Mouse (Mus musculus) neural tube, embryonic 11.5 days (tissue): ENCODE data around the gene Snu13. TPM values are rescaled to one million over a fixed set of nuclear protein-coding genes. Genes with fewer than 3 reads are reported as not detected.

Experiments
- ATAC-seq: fragments of 200-750 bp; cut with Nextera tagmentation; 2 replicates; pipeline ENCODE4 v1.8.0; 2017; ENCODE audit warnings: moderate number of reproducible peaks, mild to moderate bottlenecking, moderate TSS enrichment, moderate library complexity; ENCODE audit not compliant: insufficient read depth, low FRiP score, low TSS enrichment
- DNase-seq: peaks from one replicate; pipeline ENCODE4 v3.0.0-alpha.2; 2015; ENCODE audit warnings: low spot score
- H3K27ac ChIP-seq: fragments of 300-500 bp; sonication (generic); 2 replicates; pipeline ENCODE4 v1.5.1; 2014; ENCODE audit warnings: low read depth, mild to moderate bottlenecking, low read length
- H3K27me3 ChIP-seq: fragments of 300-500 bp; sonication (generic); 2 replicates; pipeline ENCODE4 v1.6.1; 2014; ENCODE audit warnings: mild to moderate bottlenecking, low read length, mixed read lengths; ENCODE audit not compliant: control insufficient read depth, insufficient read depth
- H3K36me3 ChIP-seq: fragments of 300-500 bp; sonication (generic); 2 replicates; pipeline ENCODE4 v1.6.1; 2014; ENCODE audit warnings: mild to moderate bottlenecking, low read length, moderate library complexity, mixed read lengths; ENCODE audit not compliant: control insufficient read depth, insufficient read depth
- H3K4me1 ChIP-seq: fragments of 300-500 bp; sonication (generic); 2 replicates; pipeline ENCODE4 v1.6.1; 2014; ENCODE audit warnings: low read length, mixed read lengths; ENCODE audit not compliant: control insufficient read depth, insufficient read depth
- H3K4me2 ChIP-seq: fragments of 300-500 bp; sonication (generic); 2 replicates; pipeline ENCODE4 v1.6.1; 2014; ENCODE audit warnings: low read depth, mild to moderate bottlenecking, moderate library complexity
- H3K4me3 ChIP-seq: fragments of 300-500 bp; sonication (generic); 2 replicates; pipeline ENCODE4 v1.5.1; 2014; ENCODE audit warnings: low read depth, low read length
- H3K9ac ChIP-seq: fragments of 300-500 bp; sonication (generic); 2 replicates; pipeline ENCODE4 v1.6.1; 2014; ENCODE audit warnings: mild to moderate bottlenecking, low read length
- H3K9me3 ChIP-seq: fragments of 300-500 bp; sonication (generic); 2 replicates; pipeline ENCODE4 v1.6.1; 2016; ENCODE audit warnings: low read length; ENCODE audit not compliant: control insufficient read depth
- WGBS: fragments of 180-500 bp; shearing (Covaris S2); extraction: QIAGEN DNeasy Blood & Tissue Kit; methylation state at CpG from one replicate; pipeline ENCODE4 v1.1.7; 2014; 5-methylcytosine and 5-hydroxymethylcytosine counted together
- polyA plus RNA-seq: library from polyadenylated mRNA; unstranded; fragments of >200 nt; fragmentation: Nextera tagmentation; extraction: Ambion mirVana; gene quantifications from 2 replicates; pipeline ENCODE4 v1.2.1, GENCODE M21; 2014

Gene Snu13
- polyA plus RNA-seq, 1 experiment from 2014 or later = 283 TPM

DNA sequence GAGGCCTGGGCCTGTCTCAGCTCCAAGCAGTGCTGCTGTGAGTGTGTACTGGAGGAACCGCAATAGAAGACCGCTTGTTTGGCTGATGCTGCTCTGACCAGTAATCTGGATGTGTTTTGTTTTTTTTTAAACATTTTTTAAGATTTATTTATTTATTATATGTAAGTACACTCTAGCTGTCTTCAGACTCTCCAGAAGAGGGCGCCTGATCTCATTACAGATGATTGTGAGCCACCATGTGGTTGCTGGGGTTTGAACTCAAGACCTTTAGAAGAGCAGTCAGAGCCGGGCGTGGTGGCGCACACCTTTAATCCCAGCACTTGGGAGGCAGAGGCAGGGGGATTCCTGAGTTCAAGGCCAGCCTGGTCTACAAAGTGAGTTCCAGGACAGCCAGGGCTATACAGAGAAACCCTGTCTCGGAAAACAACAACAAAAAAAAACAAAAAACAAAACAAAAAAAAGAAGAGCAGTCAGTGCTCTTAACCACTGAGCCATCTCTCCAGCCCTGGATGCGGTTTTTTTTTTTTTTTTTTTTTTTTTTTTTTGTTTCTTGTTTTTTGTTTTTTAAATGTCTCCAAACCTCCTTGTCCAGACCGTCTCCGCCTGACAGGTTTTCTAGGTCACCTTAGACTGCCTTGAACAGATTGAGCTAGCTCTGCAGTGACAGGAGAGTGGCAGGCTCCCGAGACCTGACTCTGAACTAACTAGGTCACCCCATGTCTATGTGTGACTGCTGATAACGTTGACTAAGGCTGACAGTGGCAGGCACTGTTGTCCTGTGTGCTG is 11.3 kb downstream of the Snu13 start:
- Histone ChIP-seq H3K27ac (no peak overlapping the region), H3K4me3 (no peak overlapping the region), H3K4me1 (no peaks in the 10 kb centered on the region), H3K27me3 (no peaks in the 10 kb centered on the region), H3K36me3 (peaks cover 2% of the 10 kb centered on the region), H3K4me2 (no peak overlapping the region), H3K9ac (no peak overlapping the region), H3K9me3 (no peaks in the 10 kb centered on the region)
- ATAC-seq = no peak
- no peak for DNase-seq
- 88% methylated on average over 12 of the region's 12 CpGs for WGBS

DNA sequence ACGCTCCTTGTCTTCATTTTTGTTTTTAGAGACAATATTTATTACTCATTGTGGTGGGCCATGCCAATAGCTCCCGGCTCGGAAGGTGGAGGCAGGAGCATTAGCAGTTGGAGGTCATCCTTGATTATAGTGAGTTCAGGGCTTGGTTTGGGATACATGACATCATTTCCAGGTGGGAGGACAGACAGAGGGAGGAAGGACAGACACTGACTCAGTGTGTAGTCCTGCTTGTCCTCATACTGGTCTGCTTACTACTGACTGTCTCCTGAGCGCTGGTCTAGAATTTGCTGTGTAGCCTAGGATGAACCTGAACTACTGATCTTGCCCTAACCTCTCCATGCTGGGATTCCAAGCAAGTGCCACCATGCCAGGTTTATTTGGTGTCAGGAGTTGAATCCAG is 13.6 kb downstream of the Snu13 start, which contains the start of gene Desi1:
Desi1 (minus strand) TSS at position 101 of the 400 bp plus-strand sequence.
- Histone ChIP-seq H3K9ac (no peak within 1 kb of the TSS), H3K27me3 (no peaks in the 10 kb centered on the region), H3K4me2 (no peak within 1 kb of the TSS), H3K36me3 (peaks cover 5% of the 10 kb centered on the region), H3K4me3 (no peak within 1 kb of the TSS), H3K9me3 (no peaks in the 10 kb centered on the region), H3K27ac (no peak within 1 kb of the TSS), H3K4me1 (no peaks in the 10 kb centered on the region)
- DNase-seq (no peak), ATAC-seq (no peak)
- WGBS = 95% methylated on average over 4 of the region's 4 CpGs

DNA sequence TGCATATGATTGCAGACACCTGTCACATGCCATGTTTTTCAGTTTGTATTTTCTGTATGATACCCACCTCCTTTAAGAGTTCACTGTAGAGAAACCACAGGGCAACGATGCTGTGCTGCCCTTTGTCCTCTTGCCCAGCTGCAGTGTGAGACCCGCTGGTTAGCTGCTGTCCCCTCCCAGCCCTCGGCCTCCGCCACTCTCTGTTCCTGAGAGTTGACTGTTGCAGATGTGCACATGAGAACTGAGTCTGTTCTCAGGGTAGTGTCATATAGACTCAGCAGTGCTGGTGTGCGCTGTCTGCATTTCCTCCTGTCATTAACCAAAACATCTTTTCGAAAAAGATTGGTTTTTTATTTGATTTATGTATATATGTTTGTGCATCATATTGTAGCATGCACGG is 15.0 kb downstream of the Snu13 start:
- Histone ChIP-seq H3K4me3 (no peak overlapping the region), H3K27ac (no peak overlapping the region), H3K4me2 (no peak overlapping the region), H3K27me3 (no peaks in the 10 kb centered on the region), H3K4me1 (no peaks in the 10 kb centered on the region), H3K36me3 (peaks cover 5% of the 10 kb centered on the region), H3K9ac (no peak overlapping the region), H3K9me3 (no peaks in the 10 kb centered on the region)
- DNase-seq (no peak), ATAC-seq (no peak)
- WGBS = 85% methylated on average over 7 of the region's 7 CpGs

DNA sequence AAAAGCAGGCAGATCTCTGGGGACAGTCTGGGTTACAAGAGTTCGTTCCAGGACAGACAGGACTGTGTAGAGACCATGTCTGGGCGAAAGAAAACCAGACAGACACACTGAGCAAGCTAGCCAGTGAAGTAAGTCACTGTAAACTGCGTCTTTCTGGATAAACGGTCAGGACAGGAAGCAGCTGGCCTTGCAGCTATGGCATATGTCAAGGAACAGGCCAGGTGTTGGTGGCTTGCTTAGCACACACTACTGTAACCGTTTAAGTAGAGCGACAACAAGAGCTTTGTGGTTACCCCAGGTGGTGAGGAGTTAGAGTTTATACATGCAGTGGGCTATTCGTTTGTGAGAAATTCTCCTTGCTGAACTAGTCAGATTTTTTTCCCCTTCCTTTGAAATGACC is 19.7 kb downstream of the Snu13 start:
- Histone ChIP-seq H3K4me1 (no peaks in the 10 kb centered on the region), H3K9ac (no peak overlapping the region), H3K27me3 (no peaks in the 10 kb centered on the region), H3K27ac (no peak overlapping the region), H3K4me3 (no peak overlapping the region), H3K4me2 (no peak overlapping the region), H3K9me3 (no peaks in the 10 kb centered on the region), H3K36me3 (peaks cover 13% of the 10 kb centered on the region)
- WGBS = 89% methylated on average over 7 of the region's 7 CpGs
- ATAC-seq (no peak), DNase-seq (no peak)

DNA sequence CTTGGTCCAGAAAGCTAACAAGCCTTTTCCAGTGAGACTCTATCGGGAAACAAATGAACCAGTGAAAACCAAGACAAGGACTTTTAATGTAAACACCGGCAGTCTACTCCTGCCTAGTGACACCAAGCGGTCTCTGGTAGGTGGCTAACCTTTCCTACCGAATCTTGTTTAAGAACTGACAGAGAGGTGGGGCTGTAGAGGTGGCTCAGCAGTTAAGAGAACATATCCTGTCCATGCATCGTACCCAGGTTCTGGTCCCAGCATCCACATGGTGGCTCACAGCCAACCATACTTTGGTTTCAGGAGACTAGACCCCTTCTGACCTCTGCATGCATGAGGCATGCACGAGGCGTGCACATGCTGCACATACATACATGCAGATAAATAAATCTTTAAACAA is 20.1 kb downstream of the Snu13 start:
- H3K9ac ChIP-seq = no peak overlapping the region
- H3K27me3 ChIP-seq = no peaks in the 10 kb centered on the region
- ATAC-seq = no peak
- WGBS = 92% methylated on average over 7 of the region's 7 CpGs
- no peak overlapping the region for H3K4me2 ChIP-seq
- no peak for DNase-seq
- no peak overlapping the region for H3K27ac ChIP-seq
- peaks cover 10% of the 10 kb centered on the region for H3K36me3 ChIP-seq
- H3K4me1 ChIP-seq = no peaks in the 10 kb centered on the region
- no peak overlapping the region for H3K4me3 ChIP-seq
- no peaks in the 10 kb centered on the region for H3K9me3 ChIP-seq

DNA sequence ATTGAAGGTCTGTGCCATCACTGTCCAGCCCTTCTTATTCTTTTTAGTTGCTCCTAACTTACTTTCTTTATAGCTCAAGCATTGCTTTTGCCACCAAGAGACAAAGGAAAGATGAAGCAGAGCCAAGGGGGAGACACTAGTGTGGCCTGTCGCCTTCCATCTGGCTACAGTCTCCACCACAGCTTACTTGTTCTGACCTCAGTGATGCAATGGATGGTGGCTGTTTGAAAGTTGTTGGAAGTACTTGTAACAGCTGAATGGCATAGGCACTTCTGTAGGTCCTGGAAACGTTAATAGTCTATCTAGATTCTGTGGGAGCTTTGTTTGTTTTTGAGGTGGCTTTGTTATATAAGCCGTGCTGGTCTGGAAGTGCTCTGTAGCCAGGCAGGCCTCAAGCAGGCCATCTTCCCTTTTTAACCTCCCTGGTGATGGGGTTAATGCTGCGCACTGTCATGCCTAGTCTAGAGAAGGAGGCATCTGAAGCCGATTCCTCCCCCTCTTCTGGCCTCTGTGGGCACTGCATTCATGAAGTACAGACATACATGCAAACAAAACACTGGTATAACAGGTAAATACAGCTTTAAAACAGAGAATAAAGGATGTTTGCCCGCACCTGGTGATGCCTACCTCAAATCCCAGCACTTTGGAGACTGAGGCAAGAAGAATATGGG is 23.3 kb downstream of the Snu13 start:
- H3K9me3 ChIP-seq = no peaks in the 10 kb centered on the region
- H3K4me2 ChIP-seq = no peak overlapping the region
- no peaks in the 10 kb centered on the region for H3K4me1 ChIP-seq
- DNase-seq = no peak
- H3K4me3 ChIP-seq = no peak overlapping the region
- 92% methylated on average over 6 of the region's 6 CpGs for WGBS
- no peak for ATAC-seq
- H3K27ac ChIP-seq = no peak overlapping the region
- H3K9ac ChIP-seq = no peak overlapping the region
- H3K36me3 ChIP-seq = peaks cover 8% of the 10 kb centered on the region
- H3K27me3 ChIP-seq = no peaks in the 10 kb centered on the region

DNA sequence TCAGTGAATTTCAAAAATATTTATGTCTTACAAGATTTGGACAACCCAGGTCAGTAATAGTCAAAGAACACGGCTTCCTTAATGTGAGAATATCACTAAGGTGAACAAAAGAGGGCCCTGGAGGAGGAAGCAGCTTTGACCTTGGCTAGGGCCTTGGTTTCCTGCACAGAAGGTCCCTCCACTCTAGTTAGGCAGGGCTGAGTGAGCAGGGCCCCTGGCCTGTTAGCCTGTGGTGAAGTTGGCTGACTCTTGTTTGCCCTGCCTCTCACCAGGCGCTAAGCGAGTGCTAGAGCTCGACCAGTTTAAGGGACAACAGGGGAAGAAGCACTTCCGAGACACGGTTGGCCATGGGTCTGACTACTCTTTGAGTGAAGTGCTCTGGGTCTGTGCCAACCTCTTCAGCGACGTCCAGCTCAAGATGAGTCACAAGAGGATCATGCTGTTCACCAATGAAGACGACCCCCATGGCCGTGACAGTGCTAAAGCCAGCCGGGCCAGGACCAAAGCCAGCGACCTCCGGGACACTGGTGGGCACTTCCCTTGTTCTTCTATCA is 24.8 kb downstream of the Snu13 start:
- Histone ChIP-seq H3K4me2 (no peak overlapping the region), H3K27ac (no peak overlapping the region), H3K9ac (no peak overlapping the region), H3K36me3 (peaks cover 8% of the 10 kb centered on the region), H3K4me3 (no peak overlapping the region), H3K9me3 (no peaks in the 10 kb centered on the region), H3K27me3 (no peaks in the 10 kb centered on the region), H3K4me1 (no peaks in the 10 kb centered on the region)
- 95% methylated on average over 13 of the region's 13 CpGs for WGBS
- DNase-seq = no peak
- ATAC-seq = no peak

DNA sequence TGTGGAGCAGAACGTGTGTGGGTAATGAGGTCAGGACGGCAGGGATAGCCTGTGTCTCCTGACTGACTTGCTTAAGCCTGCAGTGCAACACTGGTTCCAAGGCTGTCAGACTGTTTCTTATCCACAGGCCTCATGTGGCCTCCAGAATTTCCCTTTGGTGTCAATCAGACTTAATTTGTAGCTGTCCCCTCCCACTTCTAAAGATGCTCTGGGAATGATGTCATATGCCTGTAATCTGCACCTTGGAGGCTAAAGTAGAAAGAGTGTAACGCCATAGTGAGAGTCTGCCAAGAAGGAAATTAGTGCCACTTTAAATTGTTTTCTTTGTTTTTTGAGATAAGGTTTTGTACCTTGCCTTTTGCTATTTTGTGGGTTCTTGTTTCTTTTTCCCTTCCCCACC is 28.1 kb downstream of the Snu13 start:
- Histone ChIP-seq H3K27ac (no peak overlapping the region), H3K4me3 (no peak overlapping the region), H3K4me1 (peaks cover 6% of the 10 kb centered on the region), H3K4me2 (no peak overlapping the region), H3K36me3 (no peaks in the 10 kb centered on the region; the same call in none of the 2 replicates), H3K9me3 (no peaks in the 10 kb centered on the region), H3K9ac (no peak overlapping the region), H3K27me3 (no peaks in the 10 kb centered on the region)
- 89% methylated on average over 3 of the region's 3 CpGs for WGBS
- DNase-seq = no peak
- no peak for ATAC-seq
